Mouse (Mus musculus) 3T3-L1 (cell line): ENCODE results near the gene Selenow.

Source experiments
- DNase-seq: peaks from one replicate; pipeline ENCODE4 v3.0.0-alpha.2; 2015; ENCODE audit warnings: low read depth, low spot score

Gene Selenow

GRCm38 (mm10) chr7:15922220-15922773, at the start of gene Selenow:
Selenow (minus strand) TSS chr7:15922402.
- peak; percentile 88 for DNase-seq

- DNase-seq: peak; percentile 33
Measured at GRCm38 (mm10) chr7:15969674-15970073, 47.5 kb upstream of the Selenow start.

GRCm38 (mm10) chr7:15968322-15968721, 46.1 kb upstream of the Selenow start:
- DNase-seq: no peak

- DNase-seq: peak; percentile 78
Measured at GRCm38 (mm10) chr7:15967312-15967711, 45.1 kb upstream of the Selenow start, which contains the start of gene Ehd2. Ehd2 (minus strand) TSS chr7:15967567.

- DNase-seq: peak; percentile 19
Measured at GRCm38 (mm10) chr7:15966489-15966888, 44.3 kb upstream of the Selenow start.

GRCm38 (mm10) chr7:15963798-15964652, 41.8 kb upstream of the Selenow start:
- DNase-seq: no peak

GRCm38 (mm10) chr7:15962311-15963288, 40.4 kb upstream of the Selenow start:
- peak; percentile 92 for DNase-seq

GRCm38 (mm10) chr7:15961798-15962197, 39.6 kb upstream of the Selenow start:
- no peak for DNase-seq

GRCm38 (mm10) chr7:15961239-15961638, 39.0 kb upstream of the Selenow start:
- peak; percentile 61 for DNase-seq

- DNase-seq: peak; percentile 51
Measured at GRCm38 (mm10) chr7:15960691-15961090, 38.5 kb upstream of the Selenow start.

- no peak for DNase-seq
Measured at GRCm38 (mm10) chr7:15956143-15956542, 33.9 kb upstream of the Selenow start.

- DNase-seq: no peak
Measured at GRCm38 (mm10) chr7:15955509-15955908, 33.3 kb upstream of the Selenow start.

GRCm38 (mm10) chr7:15954978-15955443, 32.8 kb upstream of the Selenow start:
- DNase-seq: no peak

- no peak for DNase-seq
Measured at GRCm38 (mm10) chr7:15954436-15954835, 32.2 kb upstream of the Selenow start.

GRCm38 (mm10) chr7:15953307-15954074, 31.3 kb upstream of the Selenow start:
- peak; percentile 47 for DNase-seq

GRCm38 (mm10) chr7:15952416-15952815, 30.2 kb upstream of the Selenow start:
- peak; percentile 47 for DNase-seq

GRCm38 (mm10) chr7:15950008-15950407, 27.8 kb upstream of the Selenow start:
- DNase-seq: no peak

GRCm38 (mm10) chr7:15949216-15949790, 27.1 kb upstream of the Selenow start:
- peak; percentile 74 for DNase-seq

GRCm38 (mm10) chr7:15948381-15948941, 26.3 kb upstream of the Selenow start:
- DNase-seq: peak; percentile 96

GRCm38 (mm10) chr7:15947653-15948260, 25.6 kb upstream of the Selenow start:
- DNase-seq: no peak
